Mouse (Mus musculus) liver, adult (tissue): ENCODE data around the gene Gm20388.

Experiments
- GATA4 ChIP-seq: IDR thresholded peaks from 2 replicates; pipeline ENCODE4 v1.6.1; 2014; ENCODE audit warnings: mild to moderate bottlenecking, low read length; ENCODE audit not compliant: insufficient replicate concordance

Gm20388 gene

GRCm38 (mm10) chr8:121798401-121798800, 1887.8 kb downstream of the Gm20388 start:
- TF ChIP-seq GATA4: no peak

DNA sequence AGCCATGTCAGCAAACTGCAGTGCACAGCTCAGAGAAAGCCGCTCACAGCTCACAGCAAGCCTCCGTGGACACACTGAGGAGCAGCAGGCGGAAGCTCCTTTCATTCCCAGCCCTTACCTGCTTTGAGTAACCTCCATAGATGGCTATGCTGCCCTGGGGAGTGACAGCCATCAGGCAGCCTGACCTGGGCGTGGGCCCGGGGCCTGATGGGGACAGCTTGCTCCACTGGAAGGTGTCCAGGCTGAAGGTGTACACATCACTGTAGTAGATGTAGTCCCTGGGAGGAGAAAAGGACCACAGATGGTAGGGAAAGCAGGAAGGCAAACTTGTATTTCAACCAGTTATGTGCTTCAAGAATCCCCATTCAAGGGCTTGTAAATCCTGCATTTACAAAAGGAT, 1894.2 kb downstream of the Gm20388 start:
- no peak for TF ChIP-seq GATA4

DNA sequence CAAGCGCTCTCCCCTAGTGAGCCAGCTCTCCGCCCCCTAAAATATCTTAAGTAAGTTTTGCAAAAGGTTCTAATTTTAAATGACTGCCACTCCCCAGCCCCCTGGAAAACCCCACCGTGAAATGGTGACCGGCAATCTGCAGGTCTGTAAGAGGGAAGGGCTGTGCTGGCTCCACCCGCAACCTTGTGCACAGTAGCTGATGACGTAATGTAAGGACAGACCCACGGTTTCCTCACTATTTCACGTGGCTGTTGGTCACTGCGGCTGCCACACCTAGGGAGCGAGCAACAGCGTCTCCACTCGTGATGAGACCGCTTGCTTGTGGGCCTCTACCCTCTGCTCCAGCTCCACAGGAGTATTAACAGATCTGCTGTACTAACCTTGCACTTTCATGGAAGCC, 1895.5 kb downstream of the Gm20388 start:
- TF ChIP-seq GATA4: no peak

DNA sequence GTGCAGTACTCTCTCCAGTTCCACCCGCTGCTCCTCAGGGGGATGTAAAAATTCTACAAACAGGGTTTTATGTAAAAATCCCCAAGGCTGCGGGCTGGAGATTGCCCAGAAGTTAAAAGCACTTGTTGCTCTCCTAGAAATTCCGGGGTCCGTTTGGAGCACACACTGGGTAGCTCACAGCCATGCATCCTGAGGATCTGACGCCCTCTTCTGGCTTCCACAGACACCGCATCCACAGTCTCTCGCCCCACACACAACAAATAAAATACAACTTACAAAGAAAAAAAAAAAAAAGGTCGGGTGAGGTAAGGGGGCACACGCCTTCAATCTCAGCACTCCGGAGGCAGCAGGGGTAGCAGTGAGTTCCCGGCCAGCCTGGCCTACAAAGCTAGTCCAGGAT, 1897.4 kb downstream of the Gm20388 start:
- TF ChIP-seq GATA4: no peak

- TF ChIP-seq GATA4: no peak
Observed at GRCm38 (mm10) chr8:121809524-121810155, 1899.0 kb downstream of the Gm20388 start.

- TF ChIP-seq GATA4: no peak
Observed at GRCm38 (mm10) chr8:121811502-121811901, 1900.9 kb downstream of the Gm20388 start.

- TF ChIP-seq GATA4: no peak
Observed at GRCm38 (mm10) chr8:121811931-121812570, 1901.4 kb downstream of the Gm20388 start.

GRCm38 (mm10) chr8:121818226-121818625, 1907.6 kb downstream of the Gm20388 start:
- no peak for TF ChIP-seq GATA4

DNA sequence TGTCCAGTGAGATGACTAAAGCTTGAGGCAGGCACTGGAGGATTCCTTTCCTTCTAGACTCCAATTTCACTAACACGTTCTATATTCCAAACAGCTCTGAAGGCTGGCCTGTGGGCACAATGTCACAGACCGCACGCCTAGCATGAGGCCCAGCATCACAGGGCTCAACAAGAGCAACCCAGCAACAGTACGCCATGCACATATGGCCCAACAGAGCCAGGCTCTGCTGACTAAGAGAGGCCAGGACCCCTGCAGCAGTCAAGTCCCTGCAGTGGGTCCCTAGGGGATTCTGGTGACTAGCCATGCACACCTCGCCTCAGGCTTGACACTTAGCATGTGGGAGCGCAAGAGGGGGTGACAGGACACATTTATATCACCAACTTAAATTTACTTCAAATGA, 1910.2 kb downstream of the Gm20388 start:
- no peak for TF ChIP-seq GATA4

DNA sequence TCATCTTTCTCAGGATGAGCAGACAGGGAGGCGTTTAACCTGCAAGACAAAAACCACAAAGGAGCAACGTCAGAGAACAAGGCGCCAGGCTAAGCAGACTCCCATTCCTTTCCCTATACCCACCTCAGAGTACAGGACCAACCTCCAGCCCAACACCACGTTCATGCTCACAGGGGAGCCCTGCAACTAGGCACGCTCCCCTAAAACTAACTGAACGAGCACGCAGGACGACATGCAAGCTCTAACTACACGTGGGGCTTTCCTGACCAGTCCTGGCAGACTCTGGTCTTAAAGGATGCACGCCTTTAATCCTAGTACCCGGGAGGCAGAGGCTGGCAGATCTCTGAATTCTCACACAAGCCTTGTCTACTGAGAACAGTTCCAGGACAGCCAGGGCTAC, 1910.7 kb downstream of the Gm20388 start:
- no peak for TF ChIP-seq GATA4

DNA sequence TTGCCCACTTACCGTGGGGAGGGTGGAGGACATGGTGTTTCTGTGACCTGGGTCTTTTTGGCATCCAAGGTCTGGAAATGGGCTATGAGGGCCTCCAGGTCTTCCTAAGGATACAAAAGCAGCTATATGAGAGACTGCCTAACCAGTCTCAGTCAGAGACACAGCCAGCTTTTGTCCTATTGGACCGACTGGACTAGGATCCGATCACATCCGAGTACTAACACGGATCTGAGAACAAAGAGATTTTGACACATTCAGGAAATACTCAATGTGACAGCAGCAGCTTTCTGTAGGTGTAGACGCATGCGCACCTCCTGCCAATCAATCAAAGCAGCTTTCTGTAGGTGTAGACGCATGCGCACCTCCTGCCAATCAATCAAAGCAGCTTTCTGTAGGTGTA, 1911.1 kb downstream of the Gm20388 start:
- TF ChIP-seq GATA4: no peak

DNA sequence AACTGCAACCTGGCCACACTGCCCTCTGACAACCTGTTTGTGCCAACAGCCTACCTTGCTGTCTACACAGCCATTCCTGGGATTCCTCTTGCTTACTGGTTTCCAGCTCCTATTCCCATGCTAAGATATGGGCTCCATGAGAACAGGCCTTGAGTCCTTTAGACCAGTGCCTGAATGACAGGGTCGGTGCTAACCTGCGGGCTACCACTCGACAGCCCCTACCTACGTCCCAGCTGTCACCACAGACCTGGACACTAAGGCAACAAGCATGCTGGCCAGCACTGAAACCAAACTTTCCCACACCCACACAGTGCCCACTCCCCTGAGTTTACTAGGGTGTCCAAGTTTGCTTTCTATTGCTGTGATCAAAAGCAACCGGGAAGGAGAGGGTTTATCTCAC, 1917.1 kb downstream of the Gm20388 start:
- no peak for TF ChIP-seq GATA4

DNA sequence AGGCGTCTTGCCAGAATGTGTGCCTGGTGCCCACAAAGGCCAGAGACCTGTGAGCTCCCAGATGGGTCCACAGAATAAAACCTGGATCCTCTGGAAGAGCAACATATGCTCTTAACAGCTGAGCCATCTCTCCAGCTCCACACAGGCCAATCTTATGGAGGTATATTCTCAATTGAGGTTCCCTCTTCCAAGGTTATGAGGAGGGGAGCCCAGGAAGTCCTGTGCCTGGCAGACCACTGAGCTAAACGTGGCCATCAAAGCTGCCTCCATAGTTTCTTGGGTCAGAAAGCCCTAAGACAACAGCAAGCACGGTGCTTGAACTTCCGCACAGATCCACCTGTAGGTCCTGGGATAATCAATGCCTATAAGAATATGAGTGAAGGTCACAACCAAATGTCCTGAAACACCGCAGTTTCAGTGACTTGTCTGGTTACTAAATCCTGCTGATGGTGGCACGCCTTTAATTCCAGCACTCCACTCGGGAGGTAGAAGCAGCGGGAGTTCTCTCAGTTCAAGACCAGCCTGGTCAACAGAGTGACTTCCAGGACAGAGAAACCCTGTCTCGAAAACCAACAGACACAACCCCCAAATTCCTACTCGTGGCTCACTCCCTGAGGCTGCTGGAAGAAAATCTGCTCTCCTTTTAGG, 1917.9 kb downstream of the Gm20388 start:
- no peak for TF ChIP-seq GATA4

DNA sequence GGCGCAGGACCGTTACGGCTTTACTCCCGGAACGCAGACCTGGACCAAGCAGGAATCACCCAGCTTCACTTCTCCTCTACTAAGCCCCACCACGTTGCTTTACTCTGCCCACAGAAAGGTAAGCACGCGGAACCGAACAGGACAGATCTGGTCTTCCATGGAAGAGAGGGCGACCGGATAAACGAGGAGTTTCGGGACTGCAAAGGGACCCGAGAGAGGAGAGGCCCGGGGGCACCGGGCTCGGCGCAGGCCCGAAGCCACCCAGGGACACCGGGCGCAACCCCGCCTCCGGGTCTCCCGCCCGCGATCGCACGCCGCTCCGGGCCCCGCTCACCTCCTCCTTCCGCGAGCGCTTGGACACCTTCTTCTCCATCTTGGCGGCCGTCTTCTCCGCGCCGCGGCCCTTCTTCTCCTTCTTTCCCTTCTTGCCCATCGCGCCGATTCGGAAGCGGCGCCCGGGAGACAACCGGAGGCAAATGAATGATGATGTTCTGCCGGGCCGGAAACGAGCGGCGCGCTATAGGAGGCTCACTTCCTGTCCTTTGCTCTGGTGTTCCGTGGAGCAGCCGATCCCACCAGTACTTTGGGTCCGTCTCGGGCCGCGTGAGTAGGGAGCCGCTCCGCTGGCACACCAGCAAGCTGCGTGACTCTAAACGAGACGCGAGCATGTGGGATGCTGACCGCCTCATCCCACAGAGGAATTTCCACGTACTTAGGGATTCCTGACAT, 1918.6 kb downstream of the Gm20388 start, which contains the start of gene Klhdc4:
Gene Klhdc4 (minus strand): TSS at position 522 of the 729 bp plus-strand sequence.
- peak; percentile 16; the same call in 1 of the 2 replicates for TF ChIP-seq GATA4

GRCm38 (mm10) chr8:121829777-121830362, 1919.2 kb downstream of the Gm20388 start:
- TF ChIP-seq GATA4: no peak
